Mouse (Mus musculus): ENCODE measurements at regions not wholly inside any gene's neighbourhood (a gene's known extent, or its start where the extent isn't known, plus 50 kb on each side); places are given as distances from the start of the nearest gene placed in this dataset.

GRCm38 (mm10) chr19:14355128-14355527 is 242.7 kb downstream of the Tle4 start:
- TF ChIP-seq CTCF (IDR thresholded peaks at IDR 0.05; ENCODE audit: low read depth, low read length) = no peak
- no peak for TF ChIP-seq POLR2A (IDR thresholded peaks at IDR 0.05; ENCODE audit: extremely low read depth, insufficient read depth, low read length)

All from liver, adult 2 months (tissue).